Mouse (Mus musculus): Measurements from ENCODE around the gene Hacd4. TPM values are rescaled to one million over a fixed set of nuclear protein-coding genes. Genes with fewer than 3 reads are reported as not detected.
A peak's percentile ranks its signal among the peaks of the same experiment; 100 is the strongest.

Gene Hacd4
- total and polyA plus RNA-seq, 2 experiments from 2014 or later, result 3.7 to 4.7 TPM

DNA sequence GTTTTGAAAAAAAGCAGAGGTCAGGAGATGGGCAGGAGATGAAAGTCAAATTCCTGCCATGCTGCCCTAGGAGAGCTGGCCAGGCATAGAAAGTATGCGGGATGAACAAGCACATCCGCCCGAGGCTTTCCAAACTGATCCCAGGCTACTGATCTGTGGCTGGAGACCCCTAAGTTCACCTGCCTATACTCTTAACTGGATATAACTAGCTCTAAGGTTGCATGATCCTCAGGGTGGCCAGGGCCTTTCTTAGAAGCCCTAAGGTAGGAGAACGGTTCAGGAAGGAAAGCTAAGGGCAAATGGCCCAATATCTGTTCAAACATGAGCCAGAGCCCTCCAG lies 232 bp upstream of the Hacd4 start:
- no peaks in the 10 kb centered on the region for H3K36me3 ChIP-seq (ENCODE audit: insufficient read depth, low read length)
- DNase-seq (ENCODE audit: low spot score), result no peak
- no peak for ATAC-seq (ENCODE audit: low FRiP score)
- 27% methylated on average over 4 of the region's 4 CpGs for WGBS
- H3K4me2 ChIP-seq (ENCODE audit: low read depth, low read length, poor library complexity, severe bottlenecking), result peak overlapping the region; percentile 66
- no peaks in the 10 kb centered on the region for H3K9me3 ChIP-seq (ENCODE audit: low read length)
- no peak for TF ChIP-seq CTCF (IDR thresholded peaks at IDR 0.05)
- H3K27ac ChIP-seq (ENCODE audit: low read depth, low read length), result no peak overlapping the region
- H3K4me3 ChIP-seq (ENCODE audit: low read depth, low read length), result peak overlapping the region; percentile 40
- peaks cover 6% of the 10 kb centered on the region; the same call in 1 of the 2 replicates for H3K4me1 ChIP-seq (ENCODE audit: insufficient read depth, low read length)
- H3K9ac ChIP-seq (replicated peaks; ENCODE audit: low read length, poor library complexity, severe bottlenecking), result peak overlapping the region; percentile 50; the same call in 1 of the 2 replicates
- H3K27me3 ChIP-seq (ENCODE audit: insufficient read depth, low read length), result no peaks in the 10 kb centered on the region

DNA sequence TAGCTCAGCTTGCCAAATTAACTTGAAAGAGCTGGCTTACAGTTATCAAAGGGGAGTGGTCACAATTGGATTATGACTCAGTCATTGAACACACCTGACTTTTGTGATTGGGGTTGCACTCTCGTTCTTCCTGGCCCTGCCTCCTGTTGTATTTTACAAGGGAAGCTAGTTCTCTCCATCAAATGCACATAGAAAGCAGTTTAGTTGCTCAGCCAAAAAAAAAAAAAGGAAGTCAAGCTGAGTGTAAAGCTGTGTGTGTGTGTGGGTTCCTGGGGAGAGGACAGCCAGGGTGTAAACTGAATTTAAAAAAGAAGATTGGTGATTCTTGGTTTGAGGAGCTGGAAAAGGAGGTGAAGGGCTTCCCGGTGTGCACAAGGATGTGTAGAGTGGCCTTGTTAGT lies 811 bp downstream of the Hacd4 start:
- TF ChIP-seq CTCF (IDR thresholded peaks at IDR 0.05), result no peak
- no peak overlapping the region for H3K4me3 ChIP-seq (ENCODE audit: low read depth, low read length)
- WGBS, result 49% methylated on average over 2 of the region's 2 CpGs
- no peaks in the 10 kb centered on the region for H3K9me3 ChIP-seq (ENCODE audit: low read length)
- no peak overlapping the region for H3K27ac ChIP-seq (ENCODE audit: low read depth, low read length)
- H3K4me2 ChIP-seq (ENCODE audit: low read depth, low read length, poor library complexity, severe bottlenecking), result peak overlapping the region; percentile 66; the same call in 1 of the 2 replicates
- peaks cover 6% of the 10 kb centered on the region; the same call in 1 of the 2 replicates for H3K4me1 ChIP-seq (ENCODE audit: insufficient read depth, low read length)
- H3K9ac ChIP-seq (replicated peaks; ENCODE audit: low read length, poor library complexity, severe bottlenecking), result no peak overlapping the region
- ATAC-seq (ENCODE audit: low FRiP score) (no peak), DNase-seq (ENCODE audit: low spot score) (no peak)
- no peaks in the 10 kb centered on the region for H3K27me3 ChIP-seq (ENCODE audit: insufficient read depth, low read length)
- H3K36me3 ChIP-seq (ENCODE audit: insufficient read depth, low read length), result no peaks in the 10 kb centered on the region

DNA sequence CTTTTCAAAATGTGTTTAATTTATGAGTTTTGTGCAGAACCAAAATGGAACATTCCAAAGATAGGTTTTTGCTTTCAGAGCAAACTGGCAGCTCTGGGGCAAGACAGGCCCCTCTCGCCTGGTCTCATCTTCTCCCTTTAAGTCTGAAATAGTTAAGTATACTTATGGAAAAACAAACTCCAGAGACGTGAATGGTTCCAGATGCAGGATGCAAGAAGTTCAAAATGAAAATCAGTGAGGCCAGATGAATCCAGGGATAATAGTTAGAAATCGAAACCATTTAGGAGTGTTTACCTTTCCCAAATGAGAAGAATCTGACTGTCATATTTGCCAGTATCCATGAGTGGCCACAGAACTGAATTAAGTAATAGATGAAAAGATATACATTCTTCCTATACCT lies 1.6 kb downstream of the Hacd4 start:
- no peaks in the 10 kb centered on the region for H3K27me3 ChIP-seq (ENCODE audit: insufficient read depth, low read length)
- no peak for ATAC-seq (ENCODE audit: low FRiP score)
- WGBS, result 85% methylated on average over 3 of the region's 3 CpGs

DNA sequence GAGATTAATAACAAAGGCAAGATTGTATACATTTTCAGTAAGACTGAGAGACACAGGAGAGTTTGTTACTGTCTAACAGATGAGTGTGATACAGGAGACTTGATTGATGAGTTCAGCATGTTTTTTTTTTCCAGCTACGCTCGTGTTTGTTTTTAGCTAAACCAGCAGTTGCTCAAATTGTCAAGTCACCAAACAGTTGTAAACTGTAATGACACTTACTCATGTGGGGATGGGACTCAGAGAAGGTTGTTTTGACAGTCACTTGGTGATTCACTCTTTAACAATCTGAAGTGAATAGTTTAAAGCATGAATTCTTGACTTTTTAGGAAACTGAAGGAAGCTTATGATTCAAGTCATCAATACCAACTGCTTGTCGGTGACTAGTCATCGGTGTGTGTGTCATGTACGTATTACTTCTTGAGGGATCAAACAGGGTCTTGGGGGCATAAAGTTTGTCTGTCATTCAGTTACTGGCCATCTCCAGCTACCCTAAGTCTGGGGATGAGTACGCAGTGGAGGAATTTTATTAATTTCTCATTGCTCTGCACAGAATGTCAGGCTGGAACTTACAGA lies 2.0 kb downstream of the Hacd4 start:
- H3K4me1 ChIP-seq (ENCODE audit: insufficient read depth, low read length), result peaks cover 6% of the 10 kb centered on the region; the same call in 1 of the 2 replicates
- no peak for ATAC-seq (ENCODE audit: low FRiP score)
- no peak overlapping the region for H3K27ac ChIP-seq (ENCODE audit: low read depth, low read length)
- no peak overlapping the region for H3K4me2 ChIP-seq (ENCODE audit: low read depth, low read length, poor library complexity, severe bottlenecking)
- H3K9me3 ChIP-seq (ENCODE audit: low read length), result no peaks in the 10 kb centered on the region
- no peak for DNase-seq (ENCODE audit: low spot score)
- H3K27me3 ChIP-seq (ENCODE audit: insufficient read depth, low read length), result no peaks in the 10 kb centered on the region
- H3K4me3 ChIP-seq (ENCODE audit: low read depth, low read length), result no peak overlapping the region
- 90% methylated on average over 6 of the region's 6 CpGs for WGBS
- H3K9ac ChIP-seq (replicated peaks; ENCODE audit: low read length, poor library complexity, severe bottlenecking), result no peak overlapping the region
- H3K36me3 ChIP-seq (ENCODE audit: insufficient read depth, low read length), result no peaks in the 10 kb centered on the region
- no peak for TF ChIP-seq CTCF (IDR thresholded peaks at IDR 0.05)

More for the DNA sequence above, 1.6 kb downstream of the Hacd4 start:
- Histone ChIP-seq H3K9me3 (ENCODE audit: low read length) (no peaks in the 10 kb centered on the region), H3K4me2 (ENCODE audit: low read depth, low read length, poor library complexity, severe bottlenecking) (no peak overlapping the region), H3K4me1 (ENCODE audit: insufficient read depth, low read length) (peaks cover 6% of the 10 kb centered on the region; the same call in 1 of the 2 replicates), H3K27ac (ENCODE audit: low read depth, low read length) (no peak overlapping the region), H3K4me3 (ENCODE audit: low read depth, low read length) (no peak overlapping the region), H3K36me3 (ENCODE audit: insufficient read depth, low read length) (no peaks in the 10 kb centered on the region), H3K9ac (replicated peaks; ENCODE audit: low read length, poor library complexity, severe bottlenecking) (no peak overlapping the region)
- TF ChIP-seq CTCF (IDR thresholded peaks at IDR 0.05), result no peak
- no peak for DNase-seq (ENCODE audit: low spot score)

DNA sequence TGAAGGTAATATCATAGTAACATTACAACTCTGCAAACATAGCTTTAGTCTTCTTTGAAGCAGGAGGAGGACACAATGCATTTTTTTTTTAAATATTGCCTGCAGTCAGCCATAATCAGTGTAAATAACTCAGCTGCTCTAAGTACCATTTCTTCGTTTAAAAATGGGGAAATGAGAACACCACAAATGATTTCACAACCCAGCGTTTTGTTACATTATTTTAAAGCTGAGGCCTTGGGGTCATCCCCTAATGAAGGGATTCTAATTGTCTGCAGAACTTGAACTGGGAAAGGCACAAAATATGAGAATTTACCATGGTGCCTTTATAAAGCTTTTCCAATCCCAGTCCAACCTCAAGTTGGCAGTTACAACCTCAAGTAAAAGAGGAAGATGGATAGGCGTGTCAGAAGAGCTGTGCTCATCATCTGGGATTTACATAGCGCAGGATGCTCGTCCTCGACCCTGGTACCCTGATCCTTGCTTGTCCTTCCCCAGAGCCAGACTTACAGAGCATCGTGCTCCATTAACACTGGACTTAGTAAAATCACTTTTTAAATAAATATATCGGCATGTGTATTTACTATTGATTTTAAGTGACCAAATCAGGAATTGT lies 6.2 kb downstream of the Hacd4 start:
- no peak for DNase-seq (ENCODE audit: low spot score)
- H3K27me3 ChIP-seq (ENCODE audit: insufficient read depth, low read length), result no peaks in the 10 kb centered on the region
- no peaks in the 10 kb centered on the region for H3K36me3 ChIP-seq (ENCODE audit: insufficient read depth, low read length)
- H3K4me1 ChIP-seq (ENCODE audit: insufficient read depth, low read length), result no peaks in the 10 kb centered on the region
- 81% methylated on average over 8 of the region's 8 CpGs for WGBS
- no peak overlapping the region for H3K27ac ChIP-seq (ENCODE audit: low read depth, low read length)
- H3K4me3 ChIP-seq (ENCODE audit: low read depth, low read length), result no peak overlapping the region
- H3K4me2 ChIP-seq (ENCODE audit: low read depth, low read length, poor library complexity, severe bottlenecking), result no peak overlapping the region
- ATAC-seq (ENCODE audit: low FRiP score), result no peak
- no peak overlapping the region for H3K9ac ChIP-seq (replicated peaks; ENCODE audit: low read length, poor library complexity, severe bottlenecking)
- H3K9me3 ChIP-seq (ENCODE audit: low read length), result no peaks in the 10 kb centered on the region
- TF ChIP-seq CTCF (IDR thresholded peaks at IDR 0.05), result no peak

DNA sequence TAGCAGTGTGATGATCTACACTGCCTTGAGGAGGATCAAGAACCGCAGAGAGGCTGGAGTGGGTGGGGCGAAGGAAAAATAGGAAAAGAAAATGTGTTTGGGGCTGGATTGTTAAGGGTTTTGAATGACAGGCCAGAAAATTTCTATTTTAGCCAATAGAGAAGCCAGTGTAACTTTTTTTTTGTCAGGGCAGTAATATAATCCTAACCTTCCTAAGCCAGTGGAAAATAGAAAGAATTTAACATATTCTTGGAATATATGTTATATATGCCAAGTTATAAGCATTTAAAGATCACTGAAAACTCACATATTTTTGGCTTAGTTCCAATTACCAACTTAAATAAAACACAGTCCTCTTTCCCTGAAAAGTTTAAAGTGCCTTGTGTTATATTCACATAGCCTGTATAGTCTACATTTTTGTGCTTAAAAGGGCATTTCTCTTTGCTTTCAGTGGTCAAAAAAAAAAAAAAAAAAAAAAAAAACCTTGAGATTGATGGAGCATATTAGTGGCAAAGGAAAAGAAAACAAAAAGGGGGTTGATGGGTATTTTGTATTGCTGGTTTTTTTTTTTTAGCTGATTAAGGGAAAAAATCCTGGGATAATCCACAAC lies 11.0 kb downstream of the Hacd4 start:
- no peak overlapping the region for H3K4me2 ChIP-seq (ENCODE audit: low read depth, low read length, poor library complexity, severe bottlenecking)
- no peaks in the 10 kb centered on the region for H3K9me3 ChIP-seq (ENCODE audit: low read length)
- DNase-seq (ENCODE audit: low spot score), result no peak
- no peak for TF ChIP-seq CTCF (IDR thresholded peaks at IDR 0.05)
- 83% methylated on average over 2 of the region's 2 CpGs for WGBS
- no peaks in the 10 kb centered on the region for H3K4me1 ChIP-seq (ENCODE audit: insufficient read depth, low read length)
- H3K9ac ChIP-seq (replicated peaks; ENCODE audit: low read length, poor library complexity, severe bottlenecking), result no peak overlapping the region
- H3K27ac ChIP-seq (ENCODE audit: low read depth, low read length), result no peak overlapping the region
- no peak overlapping the region for H3K4me3 ChIP-seq (ENCODE audit: low read depth, low read length)
- ATAC-seq (ENCODE audit: low FRiP score), result no peak
- no peaks in the 10 kb centered on the region for H3K36me3 ChIP-seq (ENCODE audit: insufficient read depth, low read length)
- no peaks in the 10 kb centered on the region for H3K27me3 ChIP-seq (ENCODE audit: insufficient read depth, low read length)

All from midbrain, postnatal 0 days (tissue).